Mouse (Mus musculus) cortical plate, adult 2 months (tissue): ENCODE measurements around the gene Zswim1.

Experiments used
- CTCF ChIP-seq: fragments of 200-500 bp; IDR thresholded peaks from 2 replicates; pipeline ENCODE4 v1.5.1; 2011; ENCODE audit warnings: mild to moderate bottlenecking, control low read depth, low read length; ENCODE audit not compliant: insufficient read depth; ENCODE audit errors: extremely low read depth
- POLR2A ChIP-seq: fragments of 200-500 bp; IDR thresholded peaks from 2 replicates; pipeline ENCODE4 v1.6.1; 2011; ENCODE audit warnings: mild to moderate bottlenecking, low read length, control low read depth; ENCODE audit not compliant: insufficient read depth; ENCODE audit errors: extremely low read depth

DNA sequence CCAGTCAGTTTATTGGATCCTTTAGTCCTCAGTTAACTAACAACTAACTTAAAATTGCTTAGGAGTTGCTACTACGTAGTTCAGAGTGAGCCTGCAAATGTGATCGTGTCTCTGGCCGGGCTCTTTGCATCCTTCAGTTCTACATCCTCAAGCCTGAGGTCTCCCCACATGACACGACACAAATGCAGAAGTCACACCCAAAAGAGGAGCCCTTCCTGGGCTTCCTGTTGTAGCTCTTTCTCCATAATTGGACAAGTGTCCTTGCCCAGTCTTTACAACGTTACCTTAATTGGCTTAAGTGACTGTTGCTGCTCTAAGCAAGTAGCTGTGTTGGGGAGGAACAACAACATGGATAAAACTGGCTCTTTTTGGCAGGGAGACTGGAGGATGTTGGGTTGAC lies 7.1 kb upstream of the Zswim1 start:
- TF ChIP-seq CTCF (no peak), POLR2A (no peak)
